Mouse (Mus musculus) limb, embryonic 10.5 days (tissue): ENCODE measurements around the gene Ube2l6. TPM values are rescaled to one million over a fixed set of nuclear protein-coding genes. Genes with fewer than 3 reads are reported as not detected.

Experiments used
- DNase-seq: peaks from one replicate; pipeline ENCODE4 v3.0.0-alpha.2; 2017; ENCODE audit warnings: low spot score
- H3K27ac ChIP-seq: fragments of 300-500 bp; sonication (generic); 2 replicates; pipeline ENCODE4 v1.5.1; 2016; ENCODE audit warnings: mild to moderate bottlenecking
- H3K27me3 ChIP-seq: fragments of 300-500 bp; sonication (generic); 2 replicates; pipeline ENCODE4 v1.6.1; 2016; ENCODE audit warnings: low read depth, mild to moderate bottlenecking; ENCODE audit not compliant: poor library complexity, severe bottlenecking
- H3K36me3 ChIP-seq: fragments of 300-500 bp; sonication (generic); 2 replicates; pipeline ENCODE4 v1.6.1; 2016; ENCODE audit warnings: mild to moderate bottlenecking, moderate library complexity
- H3K4me1 ChIP-seq: fragments of 300-500 bp; sonication (generic); 2 replicates; pipeline ENCODE4 v1.6.1; 2016
- H3K4me3 ChIP-seq: fragments of 300-500 bp; sonication (generic); 2 replicates; pipeline ENCODE4 v1.5.1; 2016; ENCODE audit warnings: mild to moderate bottlenecking, moderate library complexity
- H3K9me3 ChIP-seq: fragments of 300-500 bp; sonication (generic); replicated peaks from 2 replicates; pipeline ENCODE4 v1.6.1; 2016; ENCODE audit warnings: mild to moderate bottlenecking
- WGBS: fragments of 180-500 bp; shearing (Covaris S2); methylation state at CpG from one replicate; pipeline ENCODE4 v1.1.7; 2016; 5-methylcytosine and 5-hydroxymethylcytosine counted together
- polyA plus RNA-seq: library from polyadenylated mRNA; unstranded; fragments of >200 nt; fragmentation: Nextera tagmentation; extraction: Ambion mirVana; gene quantifications from 2 replicates; pipeline ENCODE4 v1.2.1, GENCODE M21; 2016

The Ube2l6 gene
- polyA plus RNA-seq, 1 experiment from 2014 or later = 19.2 TPM

DNA sequence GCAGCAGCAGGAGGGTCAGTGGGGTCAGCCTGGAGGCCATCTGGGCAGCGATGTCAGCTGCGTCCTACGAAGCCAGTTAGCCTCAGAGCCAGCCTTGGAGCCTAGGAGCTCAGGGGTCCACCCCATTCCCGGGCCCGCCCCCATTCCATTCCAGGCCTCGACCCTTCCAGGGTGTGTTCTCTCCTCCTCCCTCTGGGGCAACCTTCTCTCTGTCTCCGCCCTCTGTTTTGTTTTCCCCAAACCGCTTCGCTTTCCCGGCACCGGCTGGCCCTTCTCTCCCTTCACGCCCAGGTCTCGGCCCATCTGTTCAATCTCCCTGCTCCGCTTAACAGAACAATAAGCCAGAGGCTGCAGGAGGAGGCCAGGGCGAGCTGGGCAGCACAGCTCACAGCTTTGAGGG lies 23.9 kb upstream of the Ube2l6 start:
- WGBS = 0% methylated on average over 14 of the region's 15 CpGs
- peak; percentile 82 for DNase-seq
- Histone ChIP-seq H3K36me3 (no peaks in the 10 kb centered on the region), H3K27me3 (no peaks in the 10 kb centered on the region), H3K9me3 (no peaks in the 10 kb centered on the region), H3K27ac (peak overlapping the region; percentile 91), H3K4me3 (peak overlapping the region; percentile 50), H3K4me1 (peaks cover 16% of the 10 kb centered on the region)

DNA sequence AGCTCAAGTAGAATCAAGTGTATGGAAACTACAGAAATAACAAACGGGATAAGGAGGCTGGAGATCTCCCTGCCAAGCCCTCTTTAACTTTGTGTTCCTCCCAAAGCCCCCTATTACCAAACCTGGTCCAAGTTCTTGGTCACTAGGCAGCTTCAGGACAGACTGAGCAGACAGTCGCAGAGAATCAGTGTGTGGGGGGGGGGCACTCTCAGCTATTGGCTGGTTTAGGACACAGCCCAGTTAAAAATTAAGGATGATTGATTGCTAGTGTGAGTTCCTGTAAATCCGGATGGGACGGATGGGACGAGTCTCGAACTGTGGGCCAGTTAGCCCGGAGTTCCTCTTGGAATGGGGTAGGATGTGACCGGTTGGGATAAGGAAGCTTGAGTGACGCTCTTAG lies 23.4 kb upstream of the Ube2l6 start, which contains the start of gene Serping1:
TSS of gene Serping1 (minus strand) at position 204 of the 400 bp plus-strand sequence.
- no peaks in the 10 kb centered on the region for H3K9me3 ChIP-seq
- DNase-seq = no peak
- H3K27ac ChIP-seq = peak within 1 kb of the TSS; percentile 91
- H3K36me3 ChIP-seq = no peaks in the 10 kb centered on the region
- WGBS = 63% methylated on average over 9 of the region's 9 CpGs
- peak within 1 kb of the TSS; percentile 50 for H3K4me3 ChIP-seq
- peaks cover 16% of the 10 kb centered on the region for H3K4me1 ChIP-seq
- no peaks in the 10 kb centered on the region for H3K27me3 ChIP-seq

DNA sequence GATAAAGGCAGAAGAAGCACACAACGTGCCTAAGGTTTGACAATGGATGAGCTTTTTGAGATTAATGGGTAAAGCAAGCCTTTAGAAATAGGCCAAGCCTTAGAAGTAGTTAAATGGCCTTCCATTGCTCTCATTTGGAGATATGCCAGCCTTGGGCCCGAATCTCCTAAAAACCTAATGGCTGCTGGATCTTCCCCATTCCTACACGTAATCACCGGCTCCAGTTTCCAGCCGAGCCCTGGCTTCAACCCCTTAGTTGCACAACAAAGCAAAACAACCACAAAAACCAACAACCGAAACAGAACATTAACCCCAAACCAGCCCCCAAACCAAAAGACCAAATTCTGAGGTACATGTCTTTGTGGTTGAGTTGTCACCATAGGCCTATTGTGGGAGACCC lies 23.0 kb upstream of the Ube2l6 start:
- peaks cover 16% of the 10 kb centered on the region for H3K4me1 ChIP-seq
- WGBS = 87% methylated on average over 6 of the region's 6 CpGs
- no peaks in the 10 kb centered on the region for H3K9me3 ChIP-seq
- no peaks in the 10 kb centered on the region for H3K36me3 ChIP-seq
- H3K27me3 ChIP-seq = no peaks in the 10 kb centered on the region
- no peak for DNase-seq
- H3K27ac ChIP-seq = no peak overlapping the region
- H3K4me3 ChIP-seq = no peak overlapping the region

DNA sequence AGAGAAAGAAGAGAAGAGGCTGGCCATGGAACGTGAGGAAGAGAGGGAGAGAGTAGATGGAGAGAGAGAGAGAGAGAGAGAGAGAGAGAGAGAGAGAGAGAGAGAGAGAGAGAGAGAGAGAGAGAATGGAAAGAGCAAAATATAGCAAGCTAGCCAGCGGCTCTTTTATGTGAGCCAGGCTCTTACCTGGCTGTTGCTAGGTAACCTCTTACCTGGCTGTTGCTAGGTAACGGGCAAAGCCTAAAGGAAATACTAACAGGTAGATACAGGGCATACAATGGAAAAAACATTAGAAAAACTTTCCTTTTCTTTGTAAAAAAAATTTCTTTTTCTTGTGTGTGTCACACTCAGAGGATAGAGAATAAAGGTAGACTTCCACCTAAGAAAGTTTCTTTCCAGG lies 20.9 kb upstream of the Ube2l6 start:
- Histone ChIP-seq H3K27me3 (no peaks in the 10 kb centered on the region), H3K27ac (no peak overlapping the region), H3K9me3 (no peaks in the 10 kb centered on the region), H3K36me3 (no peaks in the 10 kb centered on the region), H3K4me3 (no peak overlapping the region), H3K4me1 (peaks cover 16% of the 10 kb centered on the region)
- no peak for DNase-seq
- 70% methylated on average over 3 of the region's 3 CpGs for WGBS

DNA sequence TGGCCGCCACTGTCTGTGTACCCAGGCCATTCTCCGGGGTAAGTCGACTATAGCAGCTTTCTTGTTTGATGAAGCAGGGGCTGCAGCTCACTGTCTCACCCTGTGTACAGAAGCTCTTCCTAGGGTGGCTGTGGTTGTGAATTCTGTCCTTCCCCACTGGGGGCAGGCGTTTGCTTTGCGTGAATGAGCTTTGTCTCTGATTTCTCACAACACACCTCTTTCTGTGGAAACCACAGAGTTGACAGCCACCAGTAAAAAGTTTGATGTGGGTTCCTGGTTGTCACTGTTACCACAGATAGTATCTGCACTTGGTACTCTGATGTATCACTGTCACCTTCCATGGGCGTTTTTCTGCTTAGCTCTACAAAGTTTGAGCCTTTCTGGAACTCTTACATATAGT lies 19.4 kb upstream of the Ube2l6 start:
- H3K4me3 ChIP-seq = no peak overlapping the region
- WGBS = 62% methylated on average over 6 of the region's 6 CpGs
- no peaks in the 10 kb centered on the region for H3K9me3 ChIP-seq
- no peak overlapping the region for H3K27ac ChIP-seq
- DNase-seq = no peak
- H3K36me3 ChIP-seq = no peaks in the 10 kb centered on the region
- H3K4me1 ChIP-seq = peaks cover 12% of the 10 kb centered on the region
- no peaks in the 10 kb centered on the region for H3K27me3 ChIP-seq

DNA sequence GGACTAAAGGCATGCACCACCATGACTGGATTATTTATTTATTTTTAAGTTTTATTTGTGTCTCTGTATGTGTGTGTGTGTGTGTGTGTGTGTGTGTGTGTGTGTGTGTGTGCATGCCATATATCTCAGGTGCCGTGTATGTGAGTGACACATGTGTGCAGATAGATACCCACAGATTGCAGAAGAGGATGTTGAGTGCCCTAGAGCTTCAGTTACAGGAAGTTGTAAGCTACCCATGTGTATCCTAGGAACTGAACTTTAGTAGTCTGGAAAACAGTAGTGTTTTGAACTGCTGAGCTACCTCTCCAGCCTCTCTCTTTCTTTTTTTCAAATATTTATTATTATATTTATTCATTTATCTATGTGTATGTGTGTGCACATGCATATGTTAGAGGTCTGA lies 15.3 kb upstream of the Ube2l6 start:
- Histone ChIP-seq H3K4me3 (no peak overlapping the region), H3K27ac (no peak overlapping the region), H3K9me3 (no peaks in the 10 kb centered on the region), H3K27me3 (no peaks in the 10 kb centered on the region), H3K36me3 (no peaks in the 10 kb centered on the region), H3K4me1 (peaks cover 3% of the 10 kb centered on the region; the same call in 1 of the 2 replicates)
- 92% methylated on average over 1 of the region's 1 CpGs for WGBS
- no peak for DNase-seq

DNA sequence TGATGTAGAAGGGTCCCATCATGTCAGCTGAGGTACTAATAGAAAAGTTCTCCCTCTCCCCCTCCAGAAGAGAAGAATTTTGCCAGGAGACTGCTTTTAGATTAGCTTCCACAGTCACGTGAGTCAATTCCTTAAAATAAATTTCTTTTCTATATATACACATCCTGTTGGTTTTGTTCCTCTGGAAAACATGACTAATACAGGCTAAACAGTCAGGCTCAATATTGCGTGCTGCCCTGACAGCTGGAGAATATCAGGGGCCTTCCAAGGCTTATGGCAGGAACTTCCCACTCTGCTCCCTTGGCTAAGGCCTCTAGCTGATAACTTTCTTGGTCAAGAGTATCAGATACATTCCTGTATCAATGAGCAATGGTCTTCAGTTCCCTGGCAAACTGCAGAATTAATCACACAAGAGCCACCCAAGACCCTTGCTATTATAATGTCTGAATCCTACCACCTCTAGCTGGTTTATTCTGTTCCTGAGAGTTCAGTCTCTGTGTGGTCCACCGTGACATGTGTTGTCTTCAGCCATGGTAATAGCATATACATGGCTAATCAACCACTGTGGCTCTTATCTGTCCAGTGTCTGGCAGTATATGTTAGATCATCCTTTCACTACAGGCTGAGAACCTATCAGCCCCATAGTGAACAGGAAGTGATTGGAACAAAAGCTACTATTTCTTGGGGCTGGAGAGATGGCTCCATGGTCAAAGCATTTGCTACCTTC lies 14.6 kb upstream of the Ube2l6 start:
- Histone ChIP-seq H3K4me1 (peaks cover 6% of the 10 kb centered on the region; the same call in 1 of the 2 replicates), H3K27ac (no peak overlapping the region), H3K4me3 (no peak overlapping the region), H3K9me3 (no peaks in the 10 kb centered on the region), H3K27me3 (no peaks in the 10 kb centered on the region), H3K36me3 (no peaks in the 10 kb centered on the region)
- DNase-seq = no peak
- 89% methylated on average over 3 of the region's 3 CpGs for WGBS

DNA sequence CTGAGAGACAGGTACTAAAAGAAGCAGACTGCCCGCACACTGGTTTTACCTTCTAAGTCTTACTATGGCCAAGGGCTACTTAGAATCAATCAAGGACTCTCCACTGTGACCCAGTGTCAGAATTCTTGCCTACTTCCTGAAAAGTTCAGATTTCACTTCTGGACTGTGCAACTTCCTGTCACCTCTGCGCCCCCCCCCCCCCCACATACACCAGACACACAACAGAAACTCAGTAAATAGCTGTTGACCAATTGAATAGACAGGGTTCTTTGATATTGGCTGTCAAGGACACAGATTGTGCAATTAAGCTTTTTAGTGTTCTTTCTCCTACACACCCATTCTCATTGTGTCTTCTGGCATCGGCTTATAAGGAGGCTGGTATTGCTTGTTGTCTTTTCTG lies 10.3 kb upstream of the Ube2l6 start:
- H3K27me3 ChIP-seq = peaks cover 14% of the 10 kb centered on the region; the same call in 1 of the 2 replicates
- H3K4me3 ChIP-seq = no peak overlapping the region
- no peaks in the 10 kb centered on the region for H3K9me3 ChIP-seq
- no peak overlapping the region for H3K27ac ChIP-seq
- no peak for DNase-seq
- H3K36me3 ChIP-seq = no peaks in the 10 kb centered on the region
- WGBS = 81% methylated on average over 3 of the region's 3 CpGs
- H3K4me1 ChIP-seq = peaks cover 6% of the 10 kb centered on the region; the same call in 1 of the 2 replicates

DNA sequence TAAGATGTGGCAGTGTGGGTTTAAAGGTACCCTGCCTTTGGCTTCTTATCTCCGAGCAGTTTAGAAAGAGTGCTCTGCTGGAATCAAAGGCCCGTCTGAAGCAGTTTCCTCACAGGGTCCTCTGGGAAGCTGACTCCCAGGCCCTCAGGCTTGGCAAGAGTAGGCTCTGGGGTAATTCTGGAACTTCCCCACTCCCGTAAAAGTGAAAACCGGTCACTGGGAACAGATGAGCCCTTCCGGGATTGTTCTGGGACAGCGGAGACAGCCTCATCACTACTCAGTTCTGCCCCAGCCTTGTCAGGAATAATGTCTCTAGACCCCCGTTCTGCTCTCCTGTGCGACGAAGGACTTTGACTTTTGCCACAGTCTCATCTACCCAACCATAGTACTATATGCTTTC lies 8.2 kb upstream of the Ube2l6 start:
- Histone ChIP-seq H3K27ac (no peak overlapping the region), H3K4me3 (no peak overlapping the region), H3K4me1 (peaks cover 6% of the 10 kb centered on the region; the same call in 1 of the 2 replicates), H3K9me3 (no peaks in the 10 kb centered on the region; the same call in 1 of the 2 replicates), H3K27me3 (peaks cover 14% of the 10 kb centered on the region; the same call in 1 of the 2 replicates), H3K36me3 (no peaks in the 10 kb centered on the region)
- WGBS = 52% methylated on average over 9 of the region's 9 CpGs
- DNase-seq = no peak

DNA sequence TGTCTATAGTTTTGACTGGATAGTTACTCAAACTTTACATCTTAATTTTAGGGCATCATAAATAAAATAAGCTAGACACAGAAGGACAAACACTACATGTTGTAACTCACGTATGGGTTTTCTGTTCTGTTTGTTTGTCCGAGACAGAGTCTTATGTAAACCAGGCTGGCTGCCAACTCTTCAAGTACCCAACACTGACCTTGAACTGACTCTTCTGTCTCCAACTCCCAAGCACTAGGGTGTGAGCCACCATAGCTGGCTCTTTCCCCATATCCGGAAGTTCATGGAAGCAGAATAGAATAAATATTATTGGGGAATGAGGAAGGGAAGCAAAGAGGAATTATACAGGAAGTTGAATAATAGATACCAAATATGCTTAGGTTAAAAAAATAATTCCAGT lies 6.1 kb upstream of the Ube2l6 start:
- WGBS = 93% methylated on average over 3 of the region's 3 CpGs
- DNase-seq = no peak
- no peaks in the 10 kb centered on the region for H3K36me3 ChIP-seq
- no peak overlapping the region for H3K27ac ChIP-seq
- H3K4me1 ChIP-seq = peaks cover 6% of the 10 kb centered on the region; the same call in 1 of the 2 replicates
- peaks cover 14% of the 10 kb centered on the region; the same call in 1 of the 2 replicates for H3K27me3 ChIP-seq
- H3K9me3 ChIP-seq = no peaks in the 10 kb centered on the region; the same call in 1 of the 2 replicates
- H3K4me3 ChIP-seq = no peak overlapping the region

DNA sequence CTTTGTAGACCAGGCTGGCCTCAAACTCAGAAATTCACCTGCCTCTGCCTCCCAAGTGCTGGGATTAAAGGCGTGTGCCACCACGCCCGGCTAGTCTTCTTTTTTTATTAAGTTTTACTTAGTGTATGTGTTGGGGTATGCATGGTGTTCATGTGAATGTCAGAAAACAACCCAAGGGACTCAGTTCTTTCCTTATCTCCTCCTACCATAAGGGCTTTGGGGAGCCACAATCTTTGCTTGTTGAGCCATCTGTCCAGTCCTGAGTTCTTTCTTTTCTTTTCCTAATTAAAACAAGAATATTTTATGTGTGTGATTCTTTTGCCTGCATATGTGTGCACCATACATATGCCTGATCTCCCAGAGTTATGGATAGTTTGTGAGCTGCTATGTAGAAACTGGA lies 5.5 kb upstream of the Ube2l6 start:
- Histone ChIP-seq H3K27ac (no peak overlapping the region), H3K36me3 (no peaks in the 10 kb centered on the region), H3K9me3 (no peaks in the 10 kb centered on the region; the same call in 1 of the 2 replicates), H3K4me3 (no peak overlapping the region), H3K4me1 (peaks cover 6% of the 10 kb centered on the region), H3K27me3 (peaks cover 14% of the 10 kb centered on the region; the same call in 1 of the 2 replicates)
- WGBS = 90% methylated on average over 3 of the region's 3 CpGs
- no peak for DNase-seq

DNA sequence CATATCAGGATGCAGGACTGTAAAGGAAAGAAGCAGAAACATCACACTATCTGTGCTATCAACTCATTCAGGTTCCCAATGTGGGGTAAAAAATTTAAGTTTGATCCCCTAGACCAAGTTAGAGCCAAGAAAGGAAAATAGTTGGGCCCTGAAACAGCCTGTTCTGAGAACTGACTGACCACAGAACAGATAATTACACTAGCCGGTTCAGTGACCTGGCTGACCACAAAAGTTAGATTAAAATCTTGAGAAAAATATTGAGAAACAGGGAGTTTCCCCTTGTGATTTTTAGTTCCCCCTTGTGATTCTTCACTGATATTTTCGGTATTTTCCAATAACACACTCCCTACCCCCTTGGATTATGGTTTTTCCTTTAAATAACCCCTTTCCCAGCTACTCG lies 4.8 kb upstream of the Ube2l6 start:
- no peak for DNase-seq
- Histone ChIP-seq H3K9me3 (no peaks in the 10 kb centered on the region; the same call in 1 of the 2 replicates), H3K4me3 (no peak overlapping the region), H3K27ac (no peak overlapping the region), H3K4me1 (peaks cover 9% of the 10 kb centered on the region), H3K27me3 (peaks cover 14% of the 10 kb centered on the region; the same call in 1 of the 2 replicates), H3K36me3 (no peaks in the 10 kb centered on the region)
- WGBS = 86% methylated on average over 3 of the region's 3 CpGs

DNA sequence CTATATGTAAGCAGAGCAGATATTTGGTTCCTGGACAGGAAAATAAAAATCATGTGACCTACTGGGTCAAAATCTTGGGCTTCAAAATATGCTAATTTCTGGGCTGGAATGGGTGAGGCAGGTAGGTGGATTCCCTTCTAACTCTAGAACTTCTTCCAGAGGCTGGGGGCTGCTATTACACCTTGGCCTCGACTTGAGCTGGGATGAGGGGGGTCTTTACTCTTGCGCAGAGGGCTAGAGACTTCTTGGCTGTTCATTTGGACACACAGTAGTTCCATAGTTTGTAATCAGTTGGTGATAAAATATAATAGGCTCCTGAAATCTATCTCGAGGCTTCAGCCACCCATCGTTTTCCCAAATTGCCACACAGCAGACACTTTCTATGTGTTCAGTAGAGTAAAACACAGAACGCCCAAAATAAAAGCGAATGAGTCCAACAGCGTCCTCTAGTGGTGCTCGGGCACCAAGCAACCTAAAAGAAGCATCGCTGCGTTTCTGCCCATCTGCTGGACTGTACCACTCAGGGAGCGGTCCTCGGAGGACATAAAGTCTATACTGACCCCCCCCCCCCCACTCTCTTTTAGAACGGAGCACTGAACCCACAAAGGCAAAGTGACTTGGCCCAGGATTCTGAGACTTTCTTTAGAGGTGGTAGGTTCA lies 665 bp upstream of the Ube2l6 start:
- H3K36me3 ChIP-seq = no peaks in the 10 kb centered on the region
- 13% methylated on average over 13 of the region's 13 CpGs for WGBS
- peak overlapping the region; percentile 77; the same call in 1 of the 2 replicates for H3K27ac ChIP-seq
- H3K4me3 ChIP-seq = peak overlapping the region; percentile 69
- H3K4me1 ChIP-seq = peaks cover 14% of the 10 kb centered on the region
- H3K27me3 ChIP-seq = no peaks in the 10 kb centered on the region
- no peaks in the 10 kb centered on the region; the same call in 1 of the 2 replicates for H3K9me3 ChIP-seq
- DNase-seq = peak; percentile 84
